Mouse (Mus musculus) cerebellum, adult 9-10 months (tissue): Measurements from ENCODE around the gene Ttc28.

Experiments used
- DNase-seq: peaks from one replicate; pipeline ENCODE4 v3.0.0; 2022

Ttc28 gene

DNA sequence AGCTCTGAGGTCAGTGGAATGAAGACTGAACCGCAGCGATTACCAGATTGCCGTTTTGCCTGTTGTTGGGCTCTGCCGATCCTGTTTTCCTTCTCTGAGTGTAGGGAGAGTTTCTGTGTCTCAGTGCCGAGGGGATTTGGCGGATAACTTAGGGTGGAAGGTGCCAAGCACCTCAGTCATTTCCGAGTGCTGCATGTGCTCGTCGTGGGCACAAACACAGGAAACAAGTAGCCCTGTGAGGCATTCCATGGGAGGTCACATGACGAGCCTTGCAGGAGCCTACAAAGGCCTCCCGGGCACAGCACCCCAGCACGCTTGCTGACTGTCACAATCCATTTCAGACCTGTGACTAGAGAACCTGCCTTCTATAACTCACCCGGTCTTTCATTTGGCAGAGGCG, 260.0 kb downstream of the Ttc28 start:
- DNase-seq = no peak

- peak; percentile 15 for DNase-seq
Measured at GRCm38 (mm10) chr5:111141139-111141885, 261.7 kb downstream of the Ttc28 start.

- no peak for DNase-seq
Measured at GRCm38 (mm10) chr5:111142837-111143236, 263.2 kb downstream of the Ttc28 start.

GRCm38 (mm10) chr5:111144411-111144810, 264.8 kb downstream of the Ttc28 start:
- no peak for DNase-seq

GRCm38 (mm10) chr5:111150581-111150980, 271.0 kb downstream of the Ttc28 start:
- no peak for DNase-seq

DNA sequence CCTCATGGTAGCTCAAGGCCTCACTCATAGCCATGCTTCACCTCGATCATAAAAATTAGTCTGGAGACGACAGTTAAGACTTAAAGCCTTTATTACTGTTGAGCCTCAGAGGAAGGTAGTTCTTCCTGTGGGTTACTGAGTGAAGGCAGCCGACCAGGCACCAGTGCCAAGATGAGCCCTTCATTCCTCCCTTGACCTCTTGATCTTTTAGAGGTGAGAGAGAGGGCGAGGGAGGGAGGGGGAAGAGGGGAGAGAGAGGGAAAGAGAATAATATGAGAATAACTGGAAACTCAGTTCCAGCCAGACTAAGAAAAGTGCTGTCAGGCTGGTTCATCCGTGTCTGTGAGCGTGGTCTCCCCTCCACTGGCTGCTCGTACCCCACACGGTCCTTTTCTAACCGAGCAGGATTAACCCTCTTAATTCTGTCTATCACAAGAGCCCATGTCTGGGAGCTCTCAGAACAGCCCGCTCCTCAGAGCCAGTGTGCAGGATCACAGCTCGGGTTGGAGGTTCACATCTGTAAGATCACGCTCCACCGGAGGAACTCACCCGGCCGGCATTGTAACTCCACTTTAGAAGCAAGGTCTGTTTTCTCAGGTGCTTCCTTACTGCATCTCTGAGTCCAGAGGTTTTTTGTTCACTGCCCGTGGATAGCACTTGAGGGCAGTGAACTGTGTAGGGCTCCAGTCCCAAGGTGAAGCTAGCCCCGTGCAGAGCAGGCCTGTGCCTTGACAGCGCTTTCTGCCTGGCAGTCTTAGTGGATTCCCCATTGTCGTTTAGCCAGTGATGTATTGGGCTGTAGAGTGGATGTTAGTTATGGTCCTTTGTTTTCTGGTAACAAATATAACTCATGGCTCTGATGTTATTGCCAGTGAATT, 272.5 kb downstream of the Ttc28 start:
- DNase-seq = no peak

DNA sequence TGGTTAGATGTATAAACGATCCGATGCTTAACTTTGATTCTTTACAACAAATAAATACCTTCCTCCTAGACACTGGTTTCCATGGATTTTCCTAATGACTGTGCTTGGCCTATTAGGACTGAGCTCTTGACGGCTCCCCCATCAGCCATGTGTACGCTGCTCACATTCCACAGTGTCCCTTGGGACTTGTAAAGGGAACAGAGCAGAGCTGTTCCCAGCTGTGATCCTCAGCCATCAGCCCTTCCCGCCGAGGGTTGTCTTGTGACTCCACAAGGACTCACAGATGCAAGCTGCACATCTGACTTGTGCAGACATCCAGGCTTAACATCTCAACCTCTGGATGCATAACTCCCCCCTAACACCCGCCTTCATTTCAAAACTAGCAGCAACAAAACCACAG, 275.0 kb downstream of the Ttc28 start:
- DNase-seq = no peak

GRCm38 (mm10) chr5:111155271-111155670, 275.7 kb downstream of the Ttc28 start:
- no peak for DNase-seq

GRCm38 (mm10) chr5:111155928-111156327, 276.3 kb downstream of the Ttc28 start:
- no peak for DNase-seq

DNA sequence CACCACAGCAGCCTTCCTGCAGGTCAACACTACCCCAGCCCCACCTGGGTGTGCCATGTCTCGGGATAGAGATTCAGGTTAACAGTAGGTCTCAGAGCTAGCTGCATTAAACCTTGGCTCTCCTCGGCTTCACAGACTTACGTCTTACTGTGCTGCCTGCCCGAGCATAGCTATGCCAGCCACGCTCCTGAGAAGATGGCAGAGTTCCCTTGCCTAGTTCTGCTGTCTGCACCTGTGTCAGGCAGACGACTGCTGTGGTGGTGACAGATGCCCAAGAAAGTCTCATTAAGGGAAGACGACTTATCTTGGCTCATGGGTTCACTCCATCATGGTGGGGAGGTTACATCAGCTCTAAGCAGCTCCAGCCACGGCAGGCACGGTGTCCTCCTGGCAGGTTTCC, 278.7 kb downstream of the Ttc28 start:
- no peak for DNase-seq

DNA sequence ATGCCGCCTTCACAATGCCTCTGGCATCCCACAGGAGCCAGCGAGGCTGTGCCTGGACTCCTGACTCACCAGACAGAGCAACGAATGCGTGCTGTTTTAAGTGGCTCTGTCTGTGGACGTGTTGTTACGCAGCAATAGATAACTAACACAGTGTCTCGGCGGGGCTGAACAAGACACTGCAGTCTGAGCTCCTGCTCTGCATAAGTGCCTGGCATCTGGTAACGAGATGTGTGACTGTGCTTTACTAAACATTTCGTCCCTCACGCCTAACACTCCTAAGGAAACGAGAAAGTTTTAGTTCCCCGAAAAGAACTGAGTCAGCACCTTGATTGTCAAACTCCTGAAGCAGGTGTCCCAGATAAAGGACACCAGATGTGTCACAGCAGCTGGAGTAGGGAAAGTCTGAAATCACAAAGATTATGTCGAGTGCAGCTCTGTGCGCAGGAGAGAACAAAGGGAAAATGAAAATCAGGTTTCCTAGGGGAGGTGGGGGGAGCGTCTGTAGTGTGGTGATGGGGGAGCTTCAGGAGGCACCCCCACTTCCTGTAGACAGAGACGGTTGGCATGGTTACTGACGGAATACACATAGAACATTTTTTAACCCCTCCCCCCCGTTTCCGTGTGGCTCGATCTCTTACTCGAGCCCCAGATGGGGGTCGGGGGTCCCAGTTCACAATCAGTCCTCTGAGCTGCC, 280.2 kb downstream of the Ttc28 start:
- no peak for DNase-seq

DNA sequence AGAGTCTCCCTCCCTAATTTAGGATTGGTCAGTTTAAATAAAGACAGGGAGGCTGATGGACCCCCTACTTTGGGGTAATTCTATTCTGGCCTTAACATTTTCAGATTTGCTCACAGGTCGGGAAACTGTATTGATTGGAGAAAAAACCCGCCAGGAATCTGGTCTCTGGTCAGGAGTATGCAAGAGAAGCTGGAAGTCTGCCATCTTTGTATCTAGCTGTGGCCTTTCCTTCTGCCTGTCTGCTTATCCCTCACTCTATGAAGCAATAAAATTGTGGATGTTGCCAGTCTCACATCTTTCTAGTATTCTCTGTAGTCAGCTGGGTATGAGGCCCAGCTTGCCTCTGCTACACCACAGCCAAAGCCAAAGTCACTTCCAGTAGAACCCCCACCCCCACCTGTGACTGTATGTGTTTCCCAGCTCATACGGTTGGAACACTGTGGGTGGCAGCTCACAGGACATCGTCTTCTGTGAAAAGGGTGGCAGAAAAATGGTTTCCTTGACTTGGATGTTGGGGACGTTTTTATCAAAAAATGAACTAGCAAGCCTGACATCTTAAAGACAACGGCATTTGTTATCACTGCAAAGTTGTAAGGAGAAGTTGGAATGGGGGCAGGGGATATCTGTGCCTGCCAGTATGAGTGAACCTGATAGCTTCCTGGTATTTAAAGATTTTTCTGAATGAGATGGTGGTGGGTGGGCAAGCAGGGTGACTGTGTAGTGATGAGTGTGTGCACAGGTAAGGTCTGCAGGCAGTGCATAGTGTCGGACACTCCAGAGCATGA, 281.7 kb downstream of the Ttc28 start:
- DNase-seq = no peak

- no peak for DNase-seq
Measured at GRCm38 (mm10) chr5:111162857-111163256, 283.3 kb downstream of the Ttc28 start.

- DNase-seq = no peak
Measured at GRCm38 (mm10) chr5:111163377-111163776, 283.8 kb downstream of the Ttc28 start.

DNA sequence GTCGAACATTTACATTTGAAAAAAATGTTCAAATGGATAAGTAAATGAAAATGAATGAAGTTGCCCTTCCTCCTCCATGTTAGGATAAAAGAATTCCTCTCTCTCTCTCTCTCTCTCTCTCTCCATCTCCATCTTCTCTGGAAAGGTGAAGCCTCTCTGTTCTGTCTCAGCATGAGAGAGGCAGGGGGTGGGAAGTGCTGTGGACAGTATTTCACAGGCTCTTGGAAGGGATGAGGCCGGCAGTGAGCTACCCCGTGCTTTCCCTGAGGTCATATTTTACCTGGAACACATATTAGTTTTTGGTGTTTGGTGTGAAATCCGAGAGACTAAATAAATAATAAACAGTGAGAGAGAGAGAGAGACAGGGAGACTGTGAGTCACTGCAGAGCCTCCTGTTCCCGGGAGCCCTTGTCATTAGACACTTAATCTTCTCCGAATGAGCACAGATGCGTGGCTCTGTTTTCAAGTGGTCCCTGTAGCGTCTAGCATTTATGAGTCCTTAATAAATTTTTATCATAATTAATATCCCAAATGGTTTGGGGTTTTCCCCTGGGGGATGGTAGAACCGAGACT, 284.8 kb downstream of the Ttc28 start:
- DNase-seq = no peak

GRCm38 (mm10) chr5:111170383-111170782, 290.8 kb downstream of the Ttc28 start:
- no peak for DNase-seq

GRCm38 (mm10) chr5:111175410-111175809, 295.8 kb downstream of the Ttc28 start:
- DNase-seq = no peak

- no peak for DNase-seq
Measured at GRCm38 (mm10) chr5:111175842-111176241, 296.2 kb downstream of the Ttc28 start.

- DNase-seq = no peak
Measured at GRCm38 (mm10) chr5:111176441-111176840, 296.8 kb downstream of the Ttc28 start.

GRCm38 (mm10) chr5:111178324-111179076, 298.9 kb downstream of the Ttc28 start:
- no peak for DNase-seq

GRCm38 (mm10) chr5:111179651-111180050, 300.0 kb downstream of the Ttc28 start:
- DNase-seq = no peak
